Mouse (Mus musculus): Measurements from ENCODE around the gene Dop1b.
"Not testable (repeated sequence)": the region's sequence is repeated elsewhere in the genome, so short reads cannot be mapped to it uniquely, and the experiment has no call there.

The Dop1b gene

DNA sequence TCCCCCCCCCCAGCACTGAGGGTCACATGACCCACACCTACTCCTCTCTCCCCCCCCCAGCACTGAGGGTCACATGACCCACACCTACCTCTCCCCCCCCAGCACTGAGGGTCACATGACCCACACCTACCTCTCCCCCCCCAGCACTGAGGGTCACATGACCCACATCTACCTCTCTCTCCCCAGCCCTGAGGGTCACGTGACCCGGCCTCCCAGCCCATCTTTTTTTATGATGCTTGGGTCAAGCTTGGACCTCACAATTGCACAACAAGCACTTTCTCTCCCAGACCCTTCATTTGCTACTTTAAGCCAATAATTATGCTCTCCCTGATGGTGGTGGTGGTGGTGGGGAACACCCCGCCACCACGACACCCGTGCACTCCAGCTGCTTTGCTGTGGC, 83.7 kb downstream of the Dop1b start:
- DNase-seq (ENCODE audit: low read depth, low spot score), result no peak

- no peak for DNase-seq (ENCODE audit: low read depth, low spot score)
Measured at GRCm38 (mm10) chr16:93797021-93797840, 85.5 kb downstream of the Dop1b start.

DNA sequence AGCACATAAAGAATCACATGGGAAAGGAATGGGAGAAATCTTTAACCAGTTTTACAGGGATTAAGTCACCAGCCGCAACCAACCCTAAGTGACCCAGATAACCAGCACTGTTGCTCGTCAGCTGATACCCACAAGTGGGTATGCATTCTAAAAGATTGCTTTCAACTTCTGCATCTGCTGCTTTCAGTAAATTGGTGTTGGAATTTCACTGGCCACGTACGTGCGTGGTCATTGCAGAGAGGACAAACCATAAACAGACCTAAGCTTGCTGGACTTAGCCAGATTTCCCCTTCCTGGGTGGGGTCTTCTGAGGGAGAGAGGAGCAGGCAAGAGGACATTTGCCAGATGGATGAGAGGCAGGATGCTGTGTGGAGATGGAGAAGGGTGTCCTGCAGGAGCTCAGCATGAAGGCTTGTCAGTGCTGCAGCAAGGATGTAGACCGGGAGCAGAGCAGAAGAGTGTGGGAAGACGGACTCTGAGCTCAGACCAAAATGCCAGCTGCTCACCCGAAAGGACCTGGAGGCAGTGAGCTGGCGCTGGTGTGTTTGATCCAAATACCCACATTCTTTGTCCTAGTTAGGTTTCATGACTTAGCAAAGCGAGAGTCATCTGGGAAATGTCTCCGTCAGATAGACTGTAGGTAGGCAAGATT, 86.3 kb downstream of the Dop1b start:
- no peak for DNase-seq (ENCODE audit: low read depth, low spot score)

DNA sequence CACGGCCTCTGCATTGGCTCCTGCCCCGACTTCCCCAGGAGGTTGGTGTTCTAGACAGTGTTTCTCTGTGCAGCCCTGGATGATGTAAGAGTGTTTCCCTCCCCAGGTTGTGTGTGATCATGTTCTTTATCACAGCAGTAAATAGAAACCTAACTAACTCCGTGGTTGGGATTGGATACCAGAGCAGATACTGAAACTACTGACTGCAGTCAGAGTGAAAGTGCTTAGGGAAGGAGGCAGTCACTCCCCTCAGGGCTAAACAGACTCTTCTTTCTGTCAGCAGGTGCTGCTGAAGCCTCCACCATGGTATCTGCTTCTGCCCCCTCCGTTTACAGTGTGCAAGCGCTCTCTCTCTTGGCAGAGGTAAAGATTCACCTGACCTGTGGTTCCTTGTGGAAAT, 86.9 kb downstream of the Dop1b start:
- DNase-seq (ENCODE audit: low read depth, low spot score), result no peak

GRCm38 (mm10) chr16:93799071-93799470, 87.4 kb downstream of the Dop1b start:
- no peak for DNase-seq (ENCODE audit: low read depth, low spot score)

- DNase-seq (ENCODE audit: low read depth, low spot score), result no peak
Measured at GRCm38 (mm10) chr16:93799936-93800335, 88.2 kb downstream of the Dop1b start.

- DNase-seq (ENCODE audit: low read depth, low spot score), result no peak
Measured at GRCm38 (mm10) chr16:93807167-93807566, 95.5 kb downstream of the Dop1b start.

DNA sequence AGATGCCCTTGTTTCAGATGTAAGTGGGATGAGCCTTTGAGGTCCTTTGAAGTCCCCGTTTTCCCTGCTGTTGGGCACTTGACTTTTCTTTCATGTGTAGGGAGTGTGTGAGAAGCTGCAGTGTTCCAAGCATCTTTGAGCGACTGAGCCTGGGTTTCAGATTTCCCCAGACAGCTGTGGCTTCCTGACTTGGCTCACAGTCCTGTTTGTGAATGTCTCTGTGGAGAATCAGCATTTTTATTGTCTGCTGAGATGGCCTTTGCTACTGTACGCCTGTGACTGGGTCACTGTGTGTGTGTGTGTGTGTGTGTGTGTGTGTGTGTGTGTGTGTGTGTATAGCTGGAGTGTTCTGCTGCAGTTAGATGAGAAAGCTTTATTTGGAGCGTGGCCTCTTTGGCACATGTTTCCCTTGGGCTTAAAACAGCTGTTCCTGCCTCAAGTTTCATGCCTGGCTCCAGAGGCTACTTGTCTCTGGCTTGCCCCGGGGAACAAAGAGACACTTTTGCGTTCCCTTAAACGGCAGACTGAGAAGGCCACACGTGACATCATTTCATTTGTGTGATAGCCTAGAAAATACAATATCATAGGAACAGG, 96.4 kb downstream of the Dop1b start:
- peak; percentile 36 for DNase-seq (ENCODE audit: low read depth, low spot score)

DNA sequence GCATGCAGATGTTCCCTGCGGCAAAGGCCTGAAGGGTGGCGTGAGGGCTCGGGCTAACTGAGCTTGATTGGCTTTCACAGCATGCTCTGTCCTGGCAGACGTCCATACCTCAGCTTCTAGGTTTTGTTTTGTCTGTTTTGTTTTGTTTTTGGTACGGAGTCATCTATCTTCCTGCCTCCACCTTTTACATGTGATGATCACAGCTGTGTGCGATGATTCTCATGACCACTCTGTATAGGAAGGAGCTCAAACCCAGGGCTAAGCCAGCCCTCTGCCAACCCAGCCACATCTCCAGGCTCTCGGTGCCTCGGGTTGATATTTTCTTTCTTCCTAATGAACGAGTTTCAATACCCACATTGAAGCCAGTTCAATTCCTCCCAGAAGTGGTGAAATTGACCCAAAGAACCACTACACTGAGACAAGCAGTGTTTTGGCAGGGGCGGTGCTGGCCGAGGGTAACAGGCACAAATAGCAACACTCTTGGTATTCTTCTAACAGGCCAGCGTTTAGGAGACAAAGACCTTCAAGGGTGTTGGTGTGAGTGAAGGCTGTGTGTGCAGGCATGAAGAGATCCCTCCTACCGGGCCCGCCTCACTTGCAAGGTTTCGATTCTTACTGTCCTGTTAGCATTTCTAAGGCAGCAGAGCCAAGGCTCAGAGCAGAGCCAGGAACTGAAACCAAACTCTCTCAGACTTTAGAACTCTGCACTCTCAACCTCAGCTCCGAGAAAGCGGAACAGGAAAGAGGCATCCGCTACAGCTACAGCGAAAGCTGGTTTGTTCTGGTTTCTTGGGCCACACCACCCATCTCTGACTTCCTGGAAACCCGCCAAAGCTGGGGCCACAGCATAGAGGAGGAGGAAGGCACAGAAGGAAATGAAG, 104.4 kb downstream of the Dop1b start:
- DNase-seq (ENCODE audit: low read depth, low spot score), result peak; percentile 14

GRCm38 (mm10) chr16:93816861-93817260, 105.2 kb downstream of the Dop1b start:
- peak; percentile 53 for DNase-seq (ENCODE audit: low read depth, low spot score)

DNA sequence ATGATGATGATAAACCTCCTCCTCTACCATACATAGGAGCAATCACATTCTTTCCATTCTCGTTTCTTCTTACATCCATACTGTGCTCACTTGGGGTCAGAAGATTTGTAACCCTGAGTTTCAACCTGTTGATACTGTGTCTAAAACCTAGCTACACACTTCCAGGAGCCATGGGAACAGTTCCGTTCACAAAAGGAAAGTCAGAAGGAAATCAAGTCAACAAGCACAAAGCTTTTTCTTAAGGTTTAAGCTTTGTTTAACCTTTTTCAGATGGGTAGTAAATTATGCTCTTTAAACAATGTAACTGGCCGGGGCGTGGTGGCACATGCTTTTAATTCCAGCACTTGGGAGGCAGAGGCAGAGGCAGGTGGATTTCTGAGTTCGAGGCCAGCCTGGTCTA, 105.7 kb downstream of the Dop1b start:
- DNase-seq (ENCODE audit: low read depth, low spot score), result no peak

- DNase-seq (ENCODE audit: low read depth, low spot score), result no peak
Measured at GRCm38 (mm10) chr16:93818691-93819324, 107.1 kb downstream of the Dop1b start.

DNA sequence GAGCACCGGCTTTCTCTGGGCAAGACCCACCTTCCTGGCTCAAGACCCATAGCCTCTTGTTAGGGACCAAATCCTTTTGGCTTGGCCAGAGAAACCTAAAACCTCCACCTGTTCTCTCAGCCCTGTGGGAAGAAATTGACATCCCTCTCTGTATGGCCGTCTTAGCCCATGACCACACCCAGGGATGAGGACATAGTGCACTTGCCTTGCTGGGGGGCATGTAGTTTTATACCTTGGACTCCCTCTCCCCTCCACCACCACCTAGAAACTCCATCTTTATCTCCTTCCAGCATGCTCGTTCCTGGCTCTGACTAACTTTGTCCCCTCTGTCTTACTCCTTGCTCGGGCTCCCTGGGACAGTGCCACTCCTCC, 107.6 kb downstream of the Dop1b start:
- no peak for DNase-seq (ENCODE audit: low read depth, low spot score)

- DNase-seq (ENCODE audit: low read depth, low spot score), result no peak
Measured at GRCm38 (mm10) chr16:93820040-93820439, 108.3 kb downstream of the Dop1b start.

DNA sequence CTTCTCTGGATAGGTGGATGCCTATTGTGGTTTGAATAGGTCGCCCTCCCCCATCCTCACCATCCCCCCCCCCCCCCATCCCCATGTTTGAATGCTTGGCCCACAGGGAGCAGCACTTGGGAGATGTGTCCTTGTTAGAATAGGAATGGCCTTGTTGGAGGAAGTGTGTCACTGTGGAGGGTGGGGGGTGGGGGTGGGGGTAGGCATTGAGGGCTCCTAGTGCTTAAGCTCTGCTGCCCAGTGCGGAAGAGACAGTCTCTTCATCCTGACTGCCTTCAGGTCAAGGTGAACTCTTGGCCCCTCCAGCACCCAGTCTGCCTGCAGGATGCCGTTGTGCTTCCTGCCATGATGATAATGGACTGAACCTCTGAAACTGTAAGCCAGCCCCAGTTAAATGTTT, 110.0 kb downstream of the Dop1b start:
- no peak for DNase-seq (ENCODE audit: low read depth, low spot score)

DNA sequence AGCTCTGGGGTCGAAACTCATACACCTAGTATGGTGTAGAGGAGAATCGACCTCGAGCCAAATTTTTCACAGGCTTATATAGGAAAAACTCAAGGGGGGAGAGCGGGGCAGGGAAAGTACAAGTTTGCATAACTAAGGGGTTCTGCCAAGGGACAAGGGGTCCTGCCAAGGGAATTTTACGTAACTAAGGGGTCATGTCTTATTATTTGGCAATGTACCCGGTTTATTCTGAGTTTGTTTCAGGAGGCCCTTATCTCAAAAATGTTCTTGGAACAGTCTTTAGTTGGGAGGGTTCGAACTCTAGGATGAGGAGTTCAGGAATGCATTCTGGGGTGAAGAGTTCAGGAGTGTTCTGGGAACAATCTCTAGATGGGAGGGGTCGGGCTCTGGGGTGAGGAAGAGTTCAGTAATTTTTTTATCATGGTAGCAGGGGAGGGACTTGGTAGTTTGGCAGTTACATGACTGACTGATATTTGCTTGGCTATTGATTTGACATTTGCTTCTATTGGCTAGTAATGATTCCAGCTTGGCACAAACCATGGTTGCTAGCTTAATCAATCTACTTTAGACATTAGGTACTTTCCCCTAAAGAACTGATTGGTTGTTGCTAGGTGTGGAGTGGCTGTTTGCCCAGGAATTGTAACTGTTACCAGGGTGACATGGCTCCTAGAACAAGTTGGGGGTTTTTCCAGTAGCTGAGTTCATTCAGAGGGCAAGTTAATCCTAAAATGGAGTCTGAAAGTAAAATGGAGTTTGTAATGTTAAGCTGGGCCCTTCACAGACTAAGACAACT, 110.9 kb downstream of the Dop1b start:
- peak; percentile 70 for DNase-seq (ENCODE audit: low read depth, low spot score)

- no peak for DNase-seq (ENCODE audit: low read depth, low spot score)
Measured at GRCm38 (mm10) chr16:93824799-93825198, 113.1 kb downstream of the Dop1b start.

GRCm38 (mm10) chr16:93825463-93825862, 113.8 kb downstream of the Dop1b start:
- no peak for DNase-seq (ENCODE audit: low read depth, low spot score)

GRCm38 (mm10) chr16:93826054-93826453, 114.3 kb downstream of the Dop1b start:
- no peak for DNase-seq (ENCODE audit: low read depth, low spot score)

DNA sequence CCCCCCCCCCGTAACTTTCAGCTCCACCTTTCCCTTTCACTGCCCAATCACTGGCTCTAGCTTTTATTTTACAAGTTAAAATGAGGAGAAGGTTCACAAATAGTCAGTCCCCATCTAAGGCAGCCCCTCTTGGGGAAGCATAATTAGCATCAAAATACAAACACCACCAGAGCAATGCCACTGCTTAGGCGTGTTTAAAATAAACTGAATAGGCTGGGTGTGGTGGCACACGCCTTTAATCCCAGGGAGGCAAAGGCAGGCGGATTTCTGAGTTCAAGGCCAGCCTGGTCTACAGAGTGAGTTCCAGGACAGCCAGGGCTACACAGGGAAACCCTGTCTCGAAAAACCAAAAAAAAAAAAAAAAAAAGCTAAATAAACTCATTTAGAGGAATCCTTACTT, 114.8 kb downstream of the Dop1b start:
- not testable (repeated sequence) for DNase-seq (ENCODE audit: low read depth, low spot score)

- DNase-seq (ENCODE audit: low read depth, low spot score), result no peak
Measured at GRCm38 (mm10) chr16:93826909-93827308, 115.2 kb downstream of the Dop1b start.
